Mouse (Mus musculus) c-Kit-positive CD71-negative TER-119-negative erythroid progenitor cells, embryonic 14.5 days (primary cell): Measurements from ENCODE around the gene Akap7.

Source experiments
- DNase-seq: peaks from one replicate; pipeline ENCODE4 v3.0.0-alpha.2; 2013; ENCODE audit warnings: low read depth

Akap7 gene

DNA sequence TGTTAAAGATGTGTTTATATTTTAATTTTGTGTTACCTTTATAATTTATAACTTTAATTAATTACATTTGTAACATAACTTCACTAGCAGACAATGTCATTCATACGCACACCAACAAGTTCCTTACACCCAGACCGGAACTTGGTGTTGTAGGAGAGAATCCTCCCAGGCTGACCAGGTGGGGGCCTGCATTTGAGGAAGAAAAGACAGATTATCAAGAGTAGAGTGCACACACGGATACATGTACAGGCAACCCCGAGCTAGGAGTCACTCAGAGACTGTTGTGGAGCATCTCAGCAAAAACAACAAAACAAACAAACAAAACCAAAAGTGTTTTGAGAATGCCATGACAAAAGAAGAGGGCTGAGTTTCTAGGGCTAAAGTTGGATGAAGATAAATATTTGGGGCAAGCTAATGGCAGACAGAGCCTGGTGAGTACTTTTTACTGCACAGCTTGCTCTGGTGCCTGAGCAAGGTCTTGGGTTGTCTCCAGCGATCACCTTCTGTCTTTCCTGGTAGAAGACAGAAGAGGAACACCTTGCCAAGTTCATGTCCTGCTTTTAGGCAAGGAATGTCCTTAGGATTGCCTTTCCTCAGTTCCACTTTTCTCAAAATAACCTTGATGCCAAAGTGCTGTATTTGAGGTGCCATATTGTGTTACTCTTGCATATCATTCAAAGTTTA is 186.7 kb downstream of the Akap7 start:
- DNase-seq: no peak
